Mouse (Mus musculus) spleen, postnatal 36 days (tissue): ENCODE results near the gene Ralbp1.

ENCODE experiments used
- DNase-seq, 2 experiments: peaks; one replicate each; pipeline ENCODE4 v3.0.0; 2022; ENCODE audit warnings: low spot score in 2 of 2, mixed read lengths in 1 of 2

Ralbp1 gene

DNA sequence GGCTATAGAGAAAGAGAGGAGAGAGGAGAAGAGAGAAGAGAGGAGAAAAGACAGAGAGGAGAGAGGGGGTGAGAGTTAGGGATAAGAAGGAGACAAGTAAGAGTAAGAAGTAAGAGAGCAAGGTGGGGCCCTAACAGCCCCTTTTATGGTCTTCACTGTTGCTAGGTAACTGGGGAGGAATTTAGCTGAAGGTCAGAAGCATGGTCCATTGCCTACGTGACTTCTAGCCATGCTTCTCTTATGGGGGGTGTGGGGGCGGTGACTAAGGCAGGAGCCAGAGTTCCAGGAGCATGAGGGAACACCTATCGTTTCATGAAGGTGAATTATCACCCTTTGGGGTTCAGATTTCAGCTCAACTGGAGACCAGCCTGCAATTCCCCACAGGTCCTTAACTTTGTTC lies 10.4 kb upstream of the Ralbp1 start:
- no peak for DNase-seq

GRCm38 (mm10) chr17:65889476-65889875 lies 3.9 kb upstream of the Ralbp1 start:
- no peak for DNase-seq

DNA sequence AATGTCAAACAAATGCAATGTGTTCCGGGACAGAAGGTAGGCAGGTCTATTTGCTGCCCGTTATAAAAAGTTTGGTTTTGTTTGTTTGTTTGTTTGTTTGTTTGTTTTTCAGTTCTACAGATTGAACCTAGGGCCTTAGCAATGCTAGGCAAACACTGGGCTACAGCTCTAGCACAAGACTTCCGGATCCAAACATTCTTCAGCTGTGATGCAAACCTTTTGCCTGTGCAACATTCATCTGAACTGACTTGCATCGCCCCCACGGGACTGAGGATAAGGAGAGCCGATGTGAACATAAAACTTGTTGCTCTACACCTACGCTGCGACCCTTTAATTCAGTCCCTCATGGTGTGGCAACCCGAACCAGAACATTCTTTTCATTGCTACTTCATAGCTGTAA lies 973 bp upstream of the Ralbp1 start:
- no peak for DNase-seq

DNA sequence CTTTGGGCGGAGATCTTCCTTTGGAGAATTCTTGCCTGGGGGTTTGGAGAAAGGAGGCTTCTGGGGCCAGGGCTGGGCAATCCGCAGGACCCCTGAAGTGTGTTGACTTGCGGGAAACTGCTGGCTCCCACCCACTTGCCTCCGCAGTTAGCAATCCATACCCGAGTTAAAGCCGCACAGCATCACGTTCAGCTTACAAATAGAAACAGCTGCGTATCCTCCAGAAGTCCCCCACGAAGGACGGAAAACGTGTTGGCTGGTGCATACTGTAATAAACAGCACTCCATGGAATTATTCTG lies 251 bp downstream of the Ralbp1 start:
- no peak for DNase-seq

GRCm38 (mm10) chr17:65884691-65885397 lies 754 bp downstream of the Ralbp1 start:
- DNase-seq, result peak; percentile 99

GRCm38 (mm10) chr17:65884061-65884669 lies 1.4 kb downstream of the Ralbp1 start:
- peak; percentile 36 to 45 for DNase-seq

DNA sequence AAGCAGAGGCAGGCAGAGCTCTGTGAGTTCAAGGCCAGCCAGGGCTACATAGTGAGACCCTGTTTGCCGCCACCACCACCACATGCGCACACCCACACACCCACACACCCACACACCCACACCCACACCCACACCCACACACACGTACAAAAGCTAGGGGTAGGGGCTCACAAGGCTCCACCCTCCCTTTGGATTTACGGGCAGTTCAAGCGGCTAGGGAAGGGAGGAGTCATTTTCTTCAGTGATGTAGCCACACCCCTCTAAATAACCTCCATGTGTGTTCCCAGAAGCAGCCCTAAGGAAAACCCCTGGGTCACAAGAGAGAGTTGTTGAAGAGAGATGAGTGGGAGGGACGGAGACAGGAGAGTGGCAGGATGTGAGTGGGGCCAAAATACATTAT lies 8.6 kb downstream of the Ralbp1 start:
- DNase-seq, result no peak

DNA sequence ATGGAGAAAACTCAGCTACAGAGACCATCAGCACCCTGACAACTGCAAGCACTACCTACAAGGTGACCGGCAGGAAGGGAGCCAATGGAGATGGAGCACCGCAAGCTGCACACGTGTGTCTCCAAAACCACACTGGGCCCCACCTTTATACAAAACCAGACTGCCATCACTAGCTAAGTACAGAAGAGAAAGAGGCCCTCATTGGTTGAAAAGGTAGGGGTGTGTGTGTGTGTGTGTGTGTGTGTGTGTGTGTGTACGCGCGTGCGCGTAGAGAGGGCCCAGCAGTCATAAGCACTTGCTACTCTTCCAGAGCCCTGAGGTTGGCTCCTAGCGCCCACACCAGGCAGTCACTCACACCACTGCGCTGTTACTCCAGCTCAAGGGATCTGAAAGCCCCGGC lies 11.8 kb downstream of the Ralbp1 start:
- DNase-seq, result no peak

GRCm38 (mm10) chr17:65873156-65873555 lies 12.4 kb downstream of the Ralbp1 start:
- no peak for DNase-seq

- DNase-seq, result peak; percentile 54 to 55
These were observed 12.9 kb downstream of the Ralbp1 start for GRCm38 (mm10) chr17:65872652-65873051.

DNA sequence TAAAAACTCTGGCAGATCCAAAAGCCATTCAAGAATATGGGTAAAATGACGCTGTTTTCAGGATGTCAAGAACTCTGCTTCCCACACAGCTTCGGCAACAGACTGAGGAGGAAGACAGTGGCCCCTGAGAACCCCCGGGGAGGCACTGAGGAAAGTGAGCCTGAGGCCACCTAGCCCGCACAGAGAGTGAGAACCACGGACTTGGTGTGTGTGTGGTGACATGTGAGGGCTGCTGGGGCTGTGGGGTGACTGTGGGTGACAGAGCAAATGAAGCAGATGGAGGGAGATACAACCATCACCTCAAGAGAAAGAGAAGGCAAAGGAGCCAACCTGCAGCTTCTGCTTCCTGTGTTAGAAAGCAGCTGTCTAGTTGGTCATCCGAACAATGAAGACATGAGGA lies 13.5 kb downstream of the Ralbp1 start:
- DNase-seq, result no peak

GRCm38 (mm10) chr17:65871641-65872041 lies 14.0 kb downstream of the Ralbp1 start:
- no peak for DNase-seq

DNA sequence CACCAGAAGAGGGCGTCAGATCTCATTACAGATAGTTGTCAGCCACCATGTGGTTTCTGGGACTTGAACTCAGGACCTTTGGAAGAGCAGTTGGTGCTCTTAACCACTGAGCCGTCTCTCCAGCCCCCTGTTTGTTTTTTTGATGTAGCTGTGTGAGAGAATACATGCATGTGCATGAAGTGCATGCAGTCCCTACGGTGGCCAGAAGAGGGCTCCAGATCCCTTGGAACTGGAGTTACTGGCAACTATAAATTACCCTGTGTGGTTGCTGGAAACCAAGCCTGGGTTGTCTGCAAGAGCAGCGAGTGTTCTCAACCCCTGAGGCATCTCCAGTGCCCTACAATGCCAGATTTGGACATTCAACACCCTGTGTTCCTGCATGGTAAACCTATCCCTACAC lies 15.5 kb downstream of the Ralbp1 start:
- DNase-seq, result peak; percentile 61 to 73

DNA sequence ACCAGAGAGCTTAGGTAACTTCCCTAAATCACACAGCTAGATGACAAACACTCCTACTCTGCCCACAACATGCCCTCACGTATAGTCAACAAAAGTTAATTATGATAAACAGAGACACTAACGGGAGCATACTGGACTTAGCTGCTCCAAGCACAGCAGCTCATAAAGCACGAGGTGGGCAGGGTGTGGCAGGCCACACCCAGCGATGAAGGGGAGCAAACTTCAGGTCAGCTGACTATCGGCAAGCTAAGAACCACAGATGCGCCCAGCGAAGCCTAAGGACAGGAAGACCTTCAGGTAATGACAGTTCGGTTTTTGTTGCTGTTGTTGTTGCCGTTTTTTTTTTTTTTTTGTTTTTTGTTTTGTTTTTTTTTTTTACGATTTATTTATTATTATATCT lies 15.9 kb downstream of the Ralbp1 start:
- no peak for DNase-seq

- DNase-seq, result no peak
These were observed 17.6 kb downstream of the Ralbp1 start for GRCm38 (mm10) chr17:65867996-65868395.

DNA sequence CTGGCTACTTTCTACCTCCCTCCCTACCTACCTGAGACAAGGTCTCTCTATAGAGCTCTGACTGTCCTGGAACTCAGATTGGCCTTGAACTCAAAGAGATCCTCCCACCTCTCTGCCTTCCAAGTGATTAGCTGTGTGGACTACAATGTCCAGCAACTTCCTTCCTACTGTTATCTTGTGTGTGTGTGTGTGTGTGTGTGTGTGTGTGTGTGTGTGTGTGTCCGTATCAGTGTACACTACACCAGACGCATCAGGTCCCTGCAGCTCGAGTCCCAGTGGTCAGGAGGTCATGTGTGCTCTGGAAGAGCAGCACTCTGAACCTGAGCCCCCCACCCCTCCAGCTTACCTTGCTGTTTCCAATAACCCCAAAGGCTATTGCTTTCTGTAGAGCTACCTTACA lies 19.4 kb downstream of the Ralbp1 start:
- DNase-seq, result no peak

DNA sequence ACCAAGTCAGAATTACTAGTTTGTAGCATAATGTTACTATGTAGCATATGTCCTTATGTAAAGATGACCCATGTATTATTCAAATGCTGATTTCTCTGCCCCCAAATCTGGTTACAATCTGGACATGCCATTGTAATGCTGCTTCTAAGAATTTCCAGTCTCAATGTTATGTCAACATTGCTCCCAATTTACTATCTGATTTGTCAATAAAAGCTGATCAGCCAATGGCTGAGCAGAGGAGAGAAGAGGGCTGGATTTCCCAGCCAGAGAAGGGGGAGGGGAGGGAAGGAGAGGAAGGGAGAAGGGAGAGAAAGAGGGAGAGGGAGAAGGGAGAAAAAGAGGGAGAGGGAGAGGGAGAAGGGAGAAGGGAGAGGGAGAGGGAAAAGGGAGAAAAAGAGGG lies 20.3 kb downstream of the Ralbp1 start:
- DNase-seq, result no peak

DNA sequence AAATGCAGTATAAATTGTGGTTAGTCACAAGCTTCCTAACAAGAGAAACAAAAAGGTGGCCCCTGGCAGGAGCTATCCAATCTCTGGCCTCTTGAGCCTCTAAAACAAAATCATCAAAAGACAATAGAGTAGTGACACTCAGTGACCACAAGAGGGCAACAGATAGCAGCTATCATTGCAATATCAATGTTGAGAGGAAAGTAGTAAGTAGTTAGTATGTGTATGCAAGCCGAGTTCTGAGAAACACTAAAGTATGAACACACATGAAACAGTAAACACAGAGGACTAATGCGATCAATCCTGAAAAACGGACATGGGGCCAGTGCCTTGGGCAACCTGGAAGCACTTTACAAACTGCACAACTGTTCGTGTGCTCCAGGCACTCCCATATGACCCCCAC lies 20.9 kb downstream of the Ralbp1 start:
- peak in 1 of 2 experiments; percentile 30 for DNase-seq

DNA sequence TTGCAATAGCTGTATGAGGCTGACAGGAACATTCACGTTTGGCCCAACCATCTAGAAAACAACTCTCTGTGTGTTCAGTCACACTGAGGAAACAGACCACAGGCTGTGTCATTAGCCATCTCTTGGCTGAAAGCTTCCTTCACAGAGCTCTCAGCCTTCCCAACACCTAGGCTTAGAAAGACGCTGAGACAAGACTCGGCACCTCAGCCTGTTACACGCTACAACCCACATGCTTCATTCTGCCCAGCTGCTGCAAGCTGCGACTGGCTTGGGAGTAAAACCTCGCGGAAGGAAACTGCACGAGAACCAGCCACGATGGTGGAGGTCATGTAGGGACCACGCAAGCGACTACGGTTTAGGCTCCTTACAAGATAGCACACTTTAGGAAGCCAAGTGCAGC lies 21.8 kb downstream of the Ralbp1 start:
- DNase-seq, result no peak

- DNase-seq, result peak in 1 of 2 experiments; percentile 22
These were observed 23.0 kb downstream of the Ralbp1 start for GRCm38 (mm10) chr17:65862579-65862978.

DNA sequence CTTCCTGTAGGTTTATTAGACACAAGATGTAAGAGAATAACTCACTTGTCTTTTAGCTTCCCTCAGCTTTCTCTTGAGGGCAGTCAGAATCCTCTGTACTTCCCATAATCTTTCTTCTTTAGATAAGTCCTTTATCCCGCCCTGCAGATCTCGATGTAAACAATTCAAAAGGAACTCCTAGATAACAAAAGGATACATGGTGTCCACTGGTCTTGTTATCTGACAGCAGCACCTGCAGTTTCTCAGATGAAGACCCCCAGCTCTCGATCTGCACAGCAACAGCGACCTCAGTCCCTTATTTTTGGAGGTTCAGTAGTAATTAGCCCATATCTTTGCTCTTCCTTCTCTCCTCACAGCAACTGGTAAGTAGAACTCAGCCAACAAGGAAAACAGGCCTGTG lies 28.0 kb downstream of the Ralbp1 start:
- DNase-seq, result no peak

DNA sequence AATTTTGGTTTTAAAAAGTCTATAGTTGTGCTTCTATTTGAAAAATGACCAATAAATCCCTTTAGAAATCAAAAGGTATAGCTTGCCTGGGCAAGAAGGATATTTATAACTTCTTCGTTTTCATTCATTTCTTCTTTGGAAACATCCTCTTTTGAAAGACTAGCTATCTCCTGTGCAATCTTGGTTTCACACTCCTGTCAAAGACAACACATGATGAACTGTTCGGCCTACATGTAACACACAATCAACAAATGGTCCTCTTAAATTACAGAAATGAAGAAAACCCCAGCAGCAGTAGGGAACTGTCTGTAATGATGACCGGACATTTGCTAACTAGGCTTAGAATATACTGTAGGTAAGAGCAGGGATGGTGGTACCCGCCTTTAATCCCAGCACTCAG lies 31.6 kb downstream of the Ralbp1 start:
- DNase-seq, result no peak

DNA sequence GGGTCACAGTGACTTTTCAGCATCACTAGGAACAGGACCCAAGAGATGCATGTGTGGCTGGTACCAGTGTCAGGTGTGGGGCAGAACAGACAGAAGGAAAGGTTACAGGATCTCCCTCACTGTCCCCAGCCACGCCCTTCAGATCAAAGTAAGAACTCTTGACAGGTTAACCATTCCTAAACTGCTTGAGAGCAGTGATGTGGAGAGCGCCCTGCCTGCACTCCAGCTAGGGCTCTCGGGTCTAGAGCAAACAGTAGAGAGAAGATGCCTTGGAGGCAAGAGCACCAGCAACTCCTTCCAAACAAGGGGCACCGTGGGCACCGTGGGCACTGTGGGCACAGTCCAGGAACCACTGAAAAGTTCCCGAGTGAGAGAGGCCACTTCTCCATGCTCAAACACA lies 32.3 kb downstream of the Ralbp1 start:
- no peak for DNase-seq

- DNase-seq, result no peak
These were observed 33.8 kb downstream of the Ralbp1 start for GRCm38 (mm10) chr17:65851749-65852148.
